Mouse (Mus musculus) myocyte (in vitro differentiated cells): ENCODE measurements around the gene Vnn3.

Experiments
- E2F4 ChIP-seq: IDR thresholded peaks from one replicate; pipeline ENCODE4 v1.6.1; 2011; ENCODE audit warnings: mild to moderate bottlenecking, control low read depth, moderate library complexity; ENCODE audit not compliant: insufficient read depth
- MAX ChIP-seq: IDR thresholded peaks from one replicate; pipeline ENCODE4 v1.6.1; 2011; ENCODE audit warnings: low read depth, mild to moderate bottlenecking, control low read depth
- MYOD1 ChIP-seq, 3 experiments: IDR thresholded peaks; one replicate each; pipeline ENCODE4 v1.6.1; 2011; ENCODE audit warnings: control low read depth in 2 of 3, low read depth in 2 of 3, mild to moderate bottlenecking in 2 of 3, moderate library complexity in 1 of 3; ENCODE audit not compliant: insufficient read length in 2 of 3, control insufficient read depth in 1 of 3
- MYOG ChIP-seq, 3 experiments: IDR thresholded peaks; one replicate each; pipeline ENCODE4 v1.6.1; 2011; ENCODE audit warnings: control low read depth in 2 of 3, low read depth in 2 of 3, mild to moderate bottlenecking in 2 of 3; ENCODE audit not compliant: insufficient read length in 2 of 3, control insufficient read depth in 1 of 3, insufficient read depth in 1 of 3
- POLR2A ChIP-seq: IDR thresholded peaks from one replicate; pipeline ENCODE4 v1.6.1; 2011; ENCODE audit warnings: low read depth, mild to moderate bottlenecking, control low read depth, moderate library complexity; ENCODE audit not compliant: insufficient read length
- POLR2AphosphoS2 ChIP-seq: IDR thresholded peaks from one replicate; pipeline ENCODE4 v1.6.1; 2011; ENCODE audit warnings: low read depth, control low read depth; ENCODE audit not compliant: insufficient read length
- REST ChIP-seq: IDR thresholded peaks from one replicate; pipeline ENCODE4 v1.6.1; 2011; ENCODE audit warnings: mild to moderate bottlenecking, control low read depth, moderate library complexity; ENCODE audit not compliant: insufficient read depth, insufficient read length
- TCF12 ChIP-seq: IDR thresholded peaks from one replicate; pipeline ENCODE4 v1.6.1; 2011; ENCODE audit warnings: mild to moderate bottlenecking, control low read depth; ENCODE audit not compliant: poor library complexity, insufficient read depth, severe bottlenecking

- TF ChIP-seq POLR2A (no peak), MAX (no peak), TCF12 (no peak), POLR2AphosphoS2 (no peak), REST (no peak), MYOG (IDR thresholded peaks at IDR 0.05; ENCODE audit: control insufficient read depth in 1 of 3, insufficient read depth in 1 of 3, insufficient read length in 2 of 3, low read depth in 2 of 3) (no peak), E2F4 (no peak), MYOD1 (IDR thresholded peaks at IDR 0.05; ENCODE audit: control insufficient read depth in 1 of 3, insufficient read length in 2 of 3, low read depth in 2 of 3) (no peak)
Measured at GRCm38 (mm10) chr10:23838910-23839309, 12.4 kb upstream of the Vnn3 start.
